Mouse (Mus musculus): ENCODE measurements around the gene Dst. TPM values are rescaled to one million over a fixed set of nuclear protein-coding genes. Genes with fewer than 3 reads are reported as not detected.
A peak's percentile ranks its signal among the peaks of the same experiment; 100 is the strongest.

The Dst gene
- polyA plus RNA-seq, 1 experiment from 2014 or later = 11.3 TPM

DNA sequence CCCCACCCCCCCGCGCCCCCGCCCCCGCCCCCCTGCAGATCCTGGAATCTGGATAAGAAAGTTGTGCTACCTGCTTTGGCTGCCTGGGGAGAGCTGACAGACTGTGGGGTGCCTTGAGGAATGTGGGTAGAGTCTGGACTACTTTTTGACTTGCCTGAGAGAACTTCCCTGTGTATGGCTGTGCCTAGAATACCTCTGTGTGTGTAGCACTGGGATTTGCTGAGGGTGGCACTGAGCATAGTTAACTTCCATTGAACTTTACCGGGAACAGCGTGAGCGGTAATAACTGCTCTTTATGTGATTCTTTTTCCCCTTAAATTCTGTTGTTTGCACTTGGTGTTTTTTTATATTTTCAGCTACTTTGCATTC is 169.4 kb downstream of the Dst start:
- no peak for DNase-seq (ENCODE audit: extremely low spot score, low spot score)
- no peaks in the 10 kb centered on the region for H3K36me3 ChIP-seq (replicated peaks)
- 0 out of 2 replicates have a peak overlapping the region, but pooled peaks have one; percentile 25 for H3K27ac ChIP-seq
- peaks cover 37% of the 10 kb centered on the region for H3K4me1 ChIP-seq
- H3K27me3 ChIP-seq (ENCODE audit: poor library complexity, severe bottlenecking) = no peaks in the 10 kb centered on the region
- H3K4me3 ChIP-seq = peak overlapping the region; percentile 27
- WGBS = 15% methylated on average over 7 of the region's 7 CpGs
- H3K9me3 ChIP-seq = no peaks in the 10 kb centered on the region

DNA sequence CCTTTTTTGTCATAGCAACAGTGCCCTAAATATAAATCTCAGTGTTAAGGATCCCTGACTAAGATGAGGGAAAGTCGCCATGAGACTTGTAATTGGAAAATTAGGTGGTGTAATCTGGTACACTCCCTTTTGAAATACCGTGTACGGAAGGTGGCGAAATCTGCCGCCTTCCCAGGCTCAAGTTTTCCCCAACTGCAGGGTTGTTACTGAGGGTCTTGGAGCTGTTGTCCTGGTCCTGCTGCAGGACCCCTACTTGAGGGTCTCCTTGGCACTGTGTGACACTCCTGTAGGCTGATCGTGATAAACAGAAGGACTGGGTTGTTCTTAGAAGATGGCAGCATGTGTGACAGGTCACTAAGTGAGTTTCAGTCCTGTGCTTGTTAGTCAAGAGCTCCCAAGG is 169.9 kb downstream of the Dst start:
- WGBS = 81% methylated on average over 6 of the region's 6 CpGs
- Histone ChIP-seq H3K4me3 (no peak overlapping the region), H3K4me1 (peaks cover 37% of the 10 kb centered on the region), H3K9me3 (no peaks in the 10 kb centered on the region), H3K27ac (no peak overlapping the region), H3K27me3 (ENCODE audit: poor library complexity, severe bottlenecking) (no peaks in the 10 kb centered on the region), H3K36me3 (replicated peaks) (no peaks in the 10 kb centered on the region)
- DNase-seq (ENCODE audit: extremely low spot score, low spot score) = no peak

GRCm38 (mm10) chr1:34089011-34089410 is 181.0 kb downstream of the Dst start:
- WGBS = 91% methylated on average over 3 of the region's 3 CpGs
- Histone ChIP-seq H3K4me1 (no peaks in the 10 kb centered on the region), H3K27me3 (ENCODE audit: poor library complexity, severe bottlenecking) (no peaks in the 10 kb centered on the region), H3K27ac (no peak overlapping the region), H3K4me3 (no peak overlapping the region), H3K36me3 (replicated peaks) (peaks cover 29% of the 10 kb centered on the region), H3K9me3 (0 out of 2 replicates have a peak, but pooled peaks cover 5% of the 10 kb centered on the region)
- DNase-seq (ENCODE audit: extremely low spot score, low spot score) = no peak

DNA sequence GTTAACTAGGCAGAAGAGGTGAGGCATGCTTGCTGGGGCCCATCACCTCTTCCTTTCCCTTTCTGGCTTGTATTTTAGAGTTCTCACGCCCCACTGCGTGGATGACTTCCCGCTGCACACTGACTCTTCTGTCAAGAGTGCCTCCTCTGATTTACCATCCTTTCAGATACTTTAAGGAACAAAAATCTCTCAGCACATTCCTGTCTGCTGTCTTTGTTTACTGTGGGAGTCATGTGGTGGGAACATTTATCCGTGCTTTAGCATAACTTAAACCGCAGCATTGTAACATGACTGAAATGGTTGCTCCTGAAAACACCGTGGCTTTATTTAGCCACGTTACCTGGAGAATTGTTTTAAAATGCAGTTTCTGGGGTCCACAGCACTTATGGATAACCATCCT is 182.7 kb downstream of the Dst start:
- Histone ChIP-seq H3K27me3 (ENCODE audit: poor library complexity, severe bottlenecking) (no peaks in the 10 kb centered on the region), H3K27ac (no peak overlapping the region), H3K9me3 (0 out of 2 replicates have a peak, but pooled peaks cover 5% of the 10 kb centered on the region), H3K4me1 (peaks cover 7% of the 10 kb centered on the region), H3K4me3 (no peak overlapping the region), H3K36me3 (replicated peaks) (peaks cover 29% of the 10 kb centered on the region)
- 94% methylated on average over 7 of the region's 7 CpGs for WGBS
- DNase-seq (ENCODE audit: extremely low spot score, low spot score) = no peak

GRCm38 (mm10) chr1:34093652-34094051 is 185.6 kb downstream of the Dst start:
- no peaks in the 10 kb centered on the region for H3K27me3 ChIP-seq (ENCODE audit: poor library complexity, severe bottlenecking)
- H3K9me3 ChIP-seq = no peaks in the 10 kb centered on the region
- no peak overlapping the region for H3K4me3 ChIP-seq
- WGBS = 91% methylated on average over 7 of the region's 7 CpGs
- H3K36me3 ChIP-seq (replicated peaks) = peaks cover 12% of the 10 kb centered on the region
- DNase-seq (ENCODE audit: extremely low spot score, low spot score) = no peak
- peaks cover 18% of the 10 kb centered on the region for H3K4me1 ChIP-seq
- H3K27ac ChIP-seq = no peak overlapping the region

DNA sequence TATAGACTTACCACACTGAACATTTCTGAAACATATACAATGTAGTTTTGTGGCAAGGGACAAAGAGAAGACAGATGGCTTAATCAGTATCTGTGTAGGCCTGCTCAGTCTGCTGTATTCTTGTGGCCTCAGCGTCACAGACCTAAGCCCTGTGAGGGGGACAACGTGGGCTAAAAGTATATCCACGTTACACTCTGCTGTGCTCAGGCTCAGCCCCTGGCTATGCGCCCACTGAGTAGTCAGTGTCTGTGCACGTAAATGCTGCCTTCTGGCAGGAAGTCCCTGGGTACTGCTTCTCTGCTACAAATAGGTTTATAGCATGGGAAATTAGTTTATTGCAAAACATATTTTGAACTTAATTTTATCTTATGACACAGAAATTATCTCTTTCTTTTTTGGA is 186.3 kb downstream of the Dst start:
- WGBS = 80% methylated on average over 5 of the region's 5 CpGs

GRCm38 (mm10) chr1:34095173-34095572 is 187.1 kb downstream of the Dst start:
- Histone ChIP-seq H3K4me3 (no peak overlapping the region), H3K27me3 (ENCODE audit: poor library complexity, severe bottlenecking) (no peaks in the 10 kb centered on the region), H3K9me3 (no peaks in the 10 kb centered on the region), H3K4me1 (peaks cover 19% of the 10 kb centered on the region), H3K27ac (no peak overlapping the region), H3K36me3 (replicated peaks) (peaks cover under 1% of the 10 kb centered on the region; the same call in 1 of the 2 replicates)
- 50% methylated on average over 4 of the region's 4 CpGs for WGBS
- no peak for DNase-seq (ENCODE audit: extremely low spot score, low spot score)

More for the DNA sequence above, 186.3 kb downstream of the Dst start:
- Histone ChIP-seq H3K9me3 (no peaks in the 10 kb centered on the region), H3K36me3 (replicated peaks) (peaks cover 9% of the 10 kb centered on the region), H3K4me3 (no peak overlapping the region), H3K27me3 (ENCODE audit: poor library complexity, severe bottlenecking) (no peaks in the 10 kb centered on the region), H3K4me1 (peaks cover 18% of the 10 kb centered on the region), H3K27ac (no peak overlapping the region)
- no peak for DNase-seq (ENCODE audit: extremely low spot score, low spot score)

DNA sequence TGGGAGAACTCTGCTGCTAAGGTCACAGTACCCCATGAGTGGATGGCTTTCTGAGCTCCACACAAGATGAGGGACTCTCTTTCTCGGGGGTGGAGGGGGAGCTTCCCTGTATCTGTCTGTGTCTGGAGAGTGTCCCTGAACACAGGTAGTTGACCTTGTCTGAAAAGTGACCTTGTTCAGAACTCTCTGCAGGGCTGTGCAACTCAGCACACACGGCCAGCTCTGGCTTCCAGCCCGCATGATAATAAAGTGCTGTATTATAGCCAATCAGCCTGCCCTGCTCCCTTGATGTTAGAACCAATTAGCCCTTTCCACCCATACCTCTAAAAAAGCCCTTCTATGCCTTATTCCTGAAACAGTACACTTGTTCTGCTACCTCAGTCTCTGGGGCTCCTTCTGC is 188.9 kb downstream of the Dst start:
- no peaks in the 10 kb centered on the region for H3K36me3 ChIP-seq (replicated peaks)
- 78% methylated on average over 3 of the region's 3 CpGs for WGBS

DNA sequence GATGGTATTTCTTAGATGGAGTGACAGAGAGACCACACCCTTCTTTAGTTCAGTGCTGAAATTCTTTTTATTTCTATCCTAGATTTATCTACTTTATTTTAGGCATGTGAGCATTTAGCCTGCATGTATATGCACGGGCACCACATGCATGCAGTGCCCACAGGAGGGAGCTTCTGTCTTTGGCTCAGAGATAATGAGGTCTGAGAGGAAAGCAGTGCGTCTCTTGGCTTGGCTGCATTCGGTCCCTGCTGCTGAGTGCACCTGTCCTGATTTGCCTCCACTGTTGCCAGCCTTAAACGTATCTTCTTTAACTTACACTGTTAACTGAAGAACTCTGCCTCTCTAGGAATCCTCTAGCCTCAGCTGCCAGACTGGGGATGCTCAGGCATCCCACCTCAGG is 189.6 kb downstream of the Dst start:
- H3K27ac ChIP-seq = no peak overlapping the region
- H3K9me3 ChIP-seq = no peaks in the 10 kb centered on the region
- peaks cover 26% of the 10 kb centered on the region for H3K4me1 ChIP-seq
- no peaks in the 10 kb centered on the region for H3K27me3 ChIP-seq (ENCODE audit: poor library complexity, severe bottlenecking)
- DNase-seq (ENCODE audit: extremely low spot score, low spot score) = no peak
- H3K4me3 ChIP-seq = no peak overlapping the region
- no peaks in the 10 kb centered on the region for H3K36me3 ChIP-seq (replicated peaks)
- 62% methylated on average over 4 of the region's 4 CpGs for WGBS

More for the DNA sequence above, 188.9 kb downstream of the Dst start:
- Histone ChIP-seq H3K4me3 (no peak overlapping the region), H3K9me3 (no peaks in the 10 kb centered on the region), H3K27me3 (ENCODE audit: poor library complexity, severe bottlenecking) (no peaks in the 10 kb centered on the region), H3K27ac (no peak overlapping the region), H3K4me1 (peaks cover 23% of the 10 kb centered on the region)
- no peak for DNase-seq (ENCODE audit: extremely low spot score, low spot score)

DNA sequence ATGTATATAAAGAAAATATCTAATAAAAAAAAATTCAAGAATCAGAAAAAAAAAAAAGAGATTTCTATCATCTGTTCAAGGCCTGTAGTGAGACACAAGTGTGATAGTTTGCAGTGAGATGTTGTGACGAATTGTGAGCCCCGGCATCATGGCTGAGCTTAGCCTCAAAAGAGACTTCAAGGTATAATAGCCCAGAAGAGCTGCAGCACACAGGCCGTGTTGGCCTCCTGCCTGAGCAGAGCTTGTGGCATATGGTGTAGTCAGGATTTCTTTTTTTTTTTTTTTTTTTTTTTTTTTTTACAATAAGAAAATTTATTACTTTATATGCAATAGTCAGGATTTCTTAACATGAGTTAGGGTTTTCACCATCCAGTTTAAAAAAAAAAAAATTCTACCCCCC is 191.4 kb downstream of the Dst start:
- H3K27ac ChIP-seq = no peak overlapping the region
- no peaks in the 10 kb centered on the region for H3K36me3 ChIP-seq (replicated peaks)
- no peak for DNase-seq (ENCODE audit: extremely low spot score, low spot score)
- H3K4me1 ChIP-seq = peaks cover 44% of the 10 kb centered on the region
- WGBS = 76% methylated on average over 3 of the region's 3 CpGs
- H3K4me3 ChIP-seq = no peak overlapping the region
- H3K27me3 ChIP-seq (ENCODE audit: poor library complexity, severe bottlenecking) = no peaks in the 10 kb centered on the region
- no peaks in the 10 kb centered on the region for H3K9me3 ChIP-seq

GRCm38 (mm10) chr1:34100385-34100784 is 192.4 kb downstream of the Dst start:
- H3K27me3 ChIP-seq (ENCODE audit: poor library complexity, severe bottlenecking) = no peaks in the 10 kb centered on the region
- peaks cover 48% of the 10 kb centered on the region for H3K4me1 ChIP-seq
- no peak for DNase-seq (ENCODE audit: extremely low spot score, low spot score)
- 67% methylated on average over 4 of the region's 4 CpGs for WGBS
- no peaks in the 10 kb centered on the region for H3K9me3 ChIP-seq
- H3K27ac ChIP-seq = no peak overlapping the region
- H3K4me3 ChIP-seq = no peak overlapping the region
- H3K36me3 ChIP-seq (replicated peaks) = no peaks in the 10 kb centered on the region

- Histone ChIP-seq H3K36me3 (replicated peaks) (no peaks in the 10 kb centered on the region), H3K4me3 (no peak overlapping the region), H3K27me3 (ENCODE audit: poor library complexity, severe bottlenecking) (no peaks in the 10 kb centered on the region), H3K4me1 (peaks cover 53% of the 10 kb centered on the region), H3K27ac (no peak overlapping the region), H3K9me3 (no peaks in the 10 kb centered on the region)
- DNase-seq (ENCODE audit: extremely low spot score, low spot score) = no peak
- WGBS = 88% methylated on average over 2 of the region's 2 CpGs
Observed at GRCm38 (mm10) chr1:34102604-34103003, 194.6 kb downstream of the Dst start.

DNA sequence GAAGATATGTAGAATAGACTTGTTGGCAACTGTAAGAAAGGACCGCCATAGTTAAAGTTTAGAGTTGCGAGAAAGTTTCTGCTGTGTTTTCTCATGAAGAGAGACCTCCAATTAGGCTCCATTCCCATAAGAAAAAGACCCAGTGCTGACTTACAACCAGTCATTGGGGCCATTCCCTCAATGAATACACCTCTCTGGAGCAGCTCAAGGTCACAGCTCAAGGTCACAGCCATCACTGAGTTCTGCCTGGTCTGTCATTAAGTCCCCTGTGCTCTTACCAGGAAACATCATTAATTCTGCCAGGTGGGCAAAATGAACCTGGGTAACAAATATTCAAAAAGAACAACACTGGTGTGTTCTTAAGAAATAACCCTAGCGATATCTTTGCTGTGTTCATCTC is 195.2 kb downstream of the Dst start:
- H3K27me3 ChIP-seq (ENCODE audit: poor library complexity, severe bottlenecking) = no peaks in the 10 kb centered on the region
- peak overlapping the region; percentile 74 for H3K27ac ChIP-seq
- H3K4me1 ChIP-seq = peaks cover 53% of the 10 kb centered on the region
- DNase-seq (ENCODE audit: extremely low spot score, low spot score) = no peak
- peak overlapping the region; percentile 34 for H3K4me3 ChIP-seq
- WGBS = 67% methylated on average over 3 of the region's 3 CpGs
- H3K9me3 ChIP-seq = no peaks in the 10 kb centered on the region
- no peaks in the 10 kb centered on the region for H3K36me3 ChIP-seq (replicated peaks)

- 4% methylated on average over 3 of the region's 3 CpGs for WGBS
- H3K4me3 ChIP-seq = peak overlapping the region; percentile 34
- H3K4me1 ChIP-seq = peaks cover 53% of the 10 kb centered on the region
- DNase-seq (ENCODE audit: extremely low spot score, low spot score) = peak; percentile 38
- no peaks in the 10 kb centered on the region for H3K9me3 ChIP-seq
- H3K27me3 ChIP-seq (ENCODE audit: poor library complexity, severe bottlenecking) = no peaks in the 10 kb centered on the region
- no peaks in the 10 kb centered on the region for H3K36me3 ChIP-seq (replicated peaks)
- peak overlapping the region; percentile 74 for H3K27ac ChIP-seq
Observed at GRCm38 (mm10) chr1:34103713-34104172, 195.7 kb downstream of the Dst start.
